Mouse (Mus musculus) E14TG2a.4 (cell line): ENCODE measurements around the gene Hnrnpa1.

ENCODE experiments used
- CTCF ChIP-seq: conservative IDR thresholded peaks from 2 replicates; pipeline ENCODE4 v1.5.1; 2014; ENCODE audit warnings: low read length
- NANOG ChIP-seq: IDR thresholded peaks from 2 replicates; pipeline ENCODE4 v1.6.1; 2014; ENCODE audit warnings: borderline replicate concordance, low read length, mixed read lengths
- POU5F1 ChIP-seq: IDR thresholded peaks from 2 replicates; pipeline ENCODE4 v1.6.1; 2014; ENCODE audit warnings: low read length, borderline replicate concordance

DNA sequence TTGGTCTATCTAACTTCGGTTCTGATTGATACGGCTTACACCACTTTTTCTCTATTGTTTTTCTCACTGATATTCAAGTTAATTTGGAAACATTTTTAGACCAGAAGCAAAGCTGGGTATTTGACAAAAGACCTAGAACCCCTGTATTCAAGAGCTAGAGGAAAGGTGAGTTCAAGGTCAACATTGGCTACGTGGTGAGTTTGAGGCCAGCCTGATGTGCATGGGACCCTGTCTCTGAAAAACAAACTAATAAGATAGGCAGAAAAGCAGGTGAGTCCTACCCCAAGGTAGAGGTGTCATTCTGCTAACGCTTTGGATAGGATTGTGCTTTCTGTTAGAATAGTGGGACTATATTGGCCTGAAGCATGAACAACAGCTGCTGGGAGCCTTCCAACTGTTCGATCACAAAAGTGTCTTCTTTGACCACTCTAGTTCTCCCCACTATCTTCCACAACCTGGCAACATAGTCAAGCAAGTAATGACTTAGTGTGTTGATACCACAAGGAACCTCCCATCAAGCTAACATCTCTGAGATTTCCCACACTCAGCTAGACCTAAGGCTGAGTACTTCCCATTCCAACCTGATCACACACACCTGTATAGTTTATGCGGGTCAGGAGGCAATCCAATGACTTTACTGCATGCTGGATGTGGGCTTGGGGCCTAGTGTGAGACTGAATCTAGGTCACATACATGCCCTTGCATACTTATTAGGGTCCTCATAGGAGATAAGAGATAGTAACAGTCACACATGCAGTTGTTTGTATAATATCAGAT lies 16.2 kb downstream of the Hnrnpa1 start:
- TF ChIP-seq CTCF (no peak), NANOG (no peak), POU5F1 (no peak)
